Mouse (Mus musculus): ENCODE measurements around the gene Anpep.

GRCm38 (mm10) chr7:79860811-79861210 is at the start of gene Anpep:
- TF ChIP-seq POLR2A (IDR thresholded peaks at IDR 0.05; ENCODE audit: extremely low read depth, insufficient read depth, low read length) (no peak), CTCF (IDR thresholded peaks at IDR 0.05; ENCODE audit: extremely low read depth, insufficient read depth, low read length) (no peak)

All from cortical plate, adult 2 months (tissue).